Mouse (Mus musculus) limb, embryonic 15.5 days (tissue): ENCODE results near the gene Tcstv3. TPM values are rescaled to one million over a fixed set of nuclear protein-coding genes. Genes with fewer than 3 reads are reported as not detected.
"Not testable (repeated sequence)": the region's sequence is repeated elsewhere in the genome, so short reads cannot be mapped to it uniquely, and the experiment has no call there.

ENCODE experiments used
- ATAC-seq: fragments of 200-750 bp; cut with Nextera tagmentation; 2 replicates; pipeline ENCODE4 v1.8.0; 2017; ENCODE audit warnings: low read depth, moderate TSS enrichment; ENCODE audit not compliant: insufficient number of reproducible peaks, low FRiP score, low TSS enrichment
- H3K27ac ChIP-seq: fragments of 300-500 bp; sonication (generic); 2 replicates; pipeline ENCODE4 v1.5.1; 2015; ENCODE audit warnings: moderate library complexity, mild to moderate bottlenecking, inconsistent platforms
- H3K27me3 ChIP-seq: fragments of 300-500 bp; sonication (generic); 2 replicates; pipeline ENCODE4 v1.6.1; 2015; ENCODE audit warnings: inconsistent platforms
- H3K36me3 ChIP-seq: fragments of 300-500 bp; sonication (generic); 2 replicates; pipeline ENCODE4 v1.6.1; 2015; ENCODE audit warnings: inconsistent platforms
- H3K4me1 ChIP-seq: fragments of 300-500 bp; sonication (generic); 2 replicates; pipeline ENCODE4 v1.6.1; 2015; ENCODE audit warnings: inconsistent platforms
- H3K4me2 ChIP-seq: fragments of 300-500 bp; sonication (generic); 2 replicates; pipeline ENCODE4 v1.6.1; 2015; ENCODE audit warnings: mild to moderate bottlenecking, inconsistent platforms
- H3K4me3 ChIP-seq: fragments of 300-500 bp; sonication (generic); 2 replicates; pipeline ENCODE4 v1.5.1; 2015; ENCODE audit warnings: mild to moderate bottlenecking, inconsistent platforms
- H3K9ac ChIP-seq: fragments of 300-500 bp; sonication (generic); 2 replicates; pipeline ENCODE4 v1.6.1; 2015; ENCODE audit warnings: inconsistent platforms
- H3K9me3 ChIP-seq: fragments of 300-500 bp; sonication (generic); 2 replicates; pipeline ENCODE4 v1.6.1; 2016; ENCODE audit warnings: inconsistent platforms
- WGBS: fragments of 180-500 bp; shearing (Covaris S2); methylation state at CpG from one replicate; pipeline ENCODE4 v1.1.7; 2015; 5-methylcytosine and 5-hydroxymethylcytosine counted together
- polyA plus RNA-seq: library from polyadenylated mRNA; unstranded; fragments of >200 nt; fragmentation: Nextera tagmentation; extraction: Ambion mirVana; gene quantifications from 2 replicates; pipeline ENCODE4 v1.2.1, GENCODE M21; 2015

Gene Tcstv3
- not detected in 2 replicates for polyA plus RNA-seq

GRCm38 (mm10) chr13:120316578-120316977 is at the start of gene Tcstv3:
Gene Tcstv3 (plus strand): TSS chr13:120316878.
- ATAC-seq, H3K27me3 ChIP-seq, H3K9me3 ChIP-seq, H3K4me3 ChIP-seq, H3K9ac ChIP-seq, H3K4me2 ChIP-seq, H3K27ac ChIP-seq, H3K36me3 ChIP-seq, H3K4me1 ChIP-seq: not testable (repeated sequence)
- 65% methylated on average over 3 of the region's 3 CpGs for WGBS

- not testable (repeated sequence) for H3K27me3 ChIP-seq, H3K36me3 ChIP-seq, H3K27ac ChIP-seq, H3K4me3 ChIP-seq, H3K4me2 ChIP-seq, H3K4me1 ChIP-seq, H3K9me3 ChIP-seq, ATAC-seq, H3K9ac ChIP-seq
- WGBS: 21% methylated on average over 2 of the region's 2 CpGs
These were observed 38.8 kb upstream of the Tcstv3 start for GRCm38 (mm10) chr13:120277837-120278236.

DNA sequence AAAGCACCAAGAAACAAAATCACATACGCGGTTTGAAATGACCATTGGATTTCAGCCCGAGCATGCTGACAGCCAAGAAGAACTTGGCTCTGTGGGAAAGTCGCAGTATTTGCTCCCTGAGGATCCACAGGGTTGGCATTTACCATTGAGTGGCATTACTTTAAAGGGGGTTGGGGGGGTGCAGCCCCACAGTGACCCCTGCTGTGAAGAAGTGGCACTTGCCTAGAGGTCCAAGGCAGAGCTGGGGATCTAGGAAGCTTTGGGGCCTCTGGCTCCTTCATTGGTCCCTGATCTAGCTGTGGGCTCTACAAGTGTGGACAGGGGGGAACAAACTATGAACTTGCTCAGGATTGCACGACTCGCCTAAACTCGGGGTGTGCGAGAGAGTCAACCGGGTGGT is 37.9 kb upstream of the Tcstv3 start:
- H3K27me3 ChIP-seq: no peaks in the 10 kb centered on the region
- ATAC-seq: no peak
- 88% methylated on average over 9 of the region's 9 CpGs for WGBS
- H3K4me2 ChIP-seq: no peak overlapping the region
- no peak overlapping the region for H3K27ac ChIP-seq
- H3K9me3 ChIP-seq: no peaks in the 10 kb centered on the region
- H3K4me1 ChIP-seq: no peaks in the 10 kb centered on the region
- no peak overlapping the region for H3K4me3 ChIP-seq
- H3K9ac ChIP-seq: no peak overlapping the region
- H3K36me3 ChIP-seq: no peaks in the 10 kb centered on the region

- Histone ChIP-seq H3K9me3 (no peaks in the 10 kb centered on the region), H3K36me3 (no peaks in the 10 kb centered on the region), H3K4me3 (no peak overlapping the region), H3K27ac (no peak overlapping the region), H3K9ac (no peak overlapping the region), H3K4me2 (no peak overlapping the region), H3K4me1 (no peaks in the 10 kb centered on the region), H3K27me3 (no peaks in the 10 kb centered on the region)
- no peak for ATAC-seq
- 47% methylated on average over 1 of the region's 1 CpGs for WGBS
These were observed 17.3 kb upstream of the Tcstv3 start for GRCm38 (mm10) chr13:120299324-120299894.

DNA sequence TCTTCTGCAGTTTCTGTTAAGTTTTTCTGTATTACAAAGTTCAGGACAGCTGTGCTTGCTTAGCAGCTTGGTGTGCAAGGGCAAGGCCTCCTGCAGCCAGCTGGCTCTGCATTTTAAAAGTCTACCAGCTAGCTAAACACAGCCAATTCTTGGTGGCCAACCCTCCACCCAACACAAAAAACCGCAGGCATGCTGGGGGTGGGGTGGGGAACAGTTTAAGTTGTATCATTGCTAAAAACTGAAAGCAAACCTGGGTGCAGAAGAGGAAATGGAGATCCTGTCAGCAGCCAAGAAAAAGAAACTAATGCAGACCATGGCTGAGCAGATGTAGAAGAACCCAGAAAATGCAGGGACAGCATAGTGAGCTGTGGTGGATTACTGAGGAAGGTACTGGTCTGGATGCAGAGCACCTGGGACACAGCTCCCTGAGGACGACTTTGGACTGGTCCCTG is 16.7 kb upstream of the Tcstv3 start, which contains the start of gene BC147527:
TSS of gene BC147527 (plus strand) at position 402 of the 452 bp plus-strand sequence.
- Histone ChIP-seq H3K36me3 (no peaks in the 10 kb centered on the region), H3K4me1 (no peaks in the 10 kb centered on the region), H3K27ac (no peak within 1 kb of the TSS), H3K9ac (no peak within 1 kb of the TSS), H3K4me3 (no peak within 1 kb of the TSS), H3K4me2 (no peak within 1 kb of the TSS), H3K27me3 (no peaks in the 10 kb centered on the region), H3K9me3 (no peaks in the 10 kb centered on the region)
- WGBS: 43% methylated on average over 2 of the region's 2 CpGs
- no peak for ATAC-seq

DNA sequence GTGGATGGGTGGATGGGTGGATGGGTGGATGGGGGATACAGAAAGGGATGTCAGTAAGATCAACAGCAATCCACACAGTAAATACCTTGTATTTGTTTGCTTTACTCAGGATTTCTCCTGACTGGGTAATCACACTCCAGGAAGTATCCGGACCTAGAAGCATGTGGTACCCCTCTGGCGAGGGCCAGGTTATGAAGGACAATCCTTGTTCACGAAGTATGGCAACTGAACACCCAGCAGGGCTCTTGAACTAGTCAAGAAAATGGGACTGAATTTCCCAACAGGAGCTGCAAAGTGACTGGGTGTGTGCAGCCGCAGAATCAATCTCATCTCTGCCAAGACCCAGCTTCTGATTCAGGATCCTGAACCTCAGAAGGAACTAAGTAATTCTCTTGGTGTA is 15.8 kb upstream of the Tcstv3 start:
- Histone ChIP-seq H3K27ac (no peak overlapping the region), H3K27me3 (no peaks in the 10 kb centered on the region), H3K4me3 (no peak overlapping the region), H3K9ac (no peak overlapping the region), H3K4me1 (no peaks in the 10 kb centered on the region), H3K9me3 (no peaks in the 10 kb centered on the region), H3K4me2 (no peak overlapping the region), H3K36me3 (no peaks in the 10 kb centered on the region)
- ATAC-seq: no peak
- WGBS: 76% methylated on average over 4 of the region's 4 CpGs

GRCm38 (mm10) chr13:120310749-120311148 is 5.9 kb upstream of the Tcstv3 start:
- H3K36me3 ChIP-seq: no peaks in the 10 kb centered on the region
- WGBS: 57% methylated on average over 4 of the region's 4 CpGs
- H3K4me3 ChIP-seq: no peak overlapping the region
- no peak overlapping the region for H3K4me2 ChIP-seq
- no peak for ATAC-seq
- no peak overlapping the region for H3K9ac ChIP-seq
- H3K4me1 ChIP-seq: no peaks in the 10 kb centered on the region
- no peak overlapping the region for H3K27ac ChIP-seq
- no peaks in the 10 kb centered on the region for H3K27me3 ChIP-seq
- H3K9me3 ChIP-seq: no peaks in the 10 kb centered on the region

- H3K27me3 ChIP-seq: no peaks in the 10 kb centered on the region
- no peaks in the 10 kb centered on the region for H3K9me3 ChIP-seq
- 43% methylated on average over 14 of the region's 14 CpGs for WGBS
- H3K9ac ChIP-seq: no peak overlapping the region
- H3K27ac ChIP-seq: no peak overlapping the region
- ATAC-seq: no peak
- H3K36me3 ChIP-seq: no peaks in the 10 kb centered on the region
- H3K4me1 ChIP-seq: no peaks in the 10 kb centered on the region
- no peak overlapping the region for H3K4me3 ChIP-seq
- H3K4me2 ChIP-seq: no peak overlapping the region
These were observed 3.1 kb upstream of the Tcstv3 start for GRCm38 (mm10) chr13:120313584-120313983.

- H3K4me1 ChIP-seq: no peaks in the 10 kb centered on the region
- H3K27ac ChIP-seq: no peak overlapping the region
- H3K27me3 ChIP-seq: no peaks in the 10 kb centered on the region
- no peak overlapping the region for H3K4me2 ChIP-seq
- ATAC-seq: no peak
- H3K36me3 ChIP-seq: no peaks in the 10 kb centered on the region
- no peak overlapping the region for H3K4me3 ChIP-seq
- H3K9me3 ChIP-seq: no peaks in the 10 kb centered on the region
- WGBS: 66% methylated on average over 3 of the region's 3 CpGs
- no peak overlapping the region for H3K9ac ChIP-seq
These were observed 3.5 kb downstream of the Tcstv3 start for GRCm38 (mm10) chr13:120320183-120320582.

GRCm38 (mm10) chr13:120320721-120321120 is 4.0 kb downstream of the Tcstv3 start:
- no peak overlapping the region for H3K9ac ChIP-seq
- 96% methylated on average over 1 of the region's 1 CpGs for WGBS

More at GRCm38 (mm10) chr13:120320721-120321120, 4.0 kb downstream of the Tcstv3 start:
- H3K9me3 ChIP-seq: no peaks in the 10 kb centered on the region
- H3K4me1 ChIP-seq: no peaks in the 10 kb centered on the region
- H3K36me3 ChIP-seq: no peaks in the 10 kb centered on the region
- no peak overlapping the region for H3K4me3 ChIP-seq
- no peak for ATAC-seq
- no peak overlapping the region for H3K27ac ChIP-seq
- H3K4me2 ChIP-seq: no peak overlapping the region
- no peaks in the 10 kb centered on the region for H3K27me3 ChIP-seq

Other genes starting within 250 kb of the Tcstv3 start
- not detected in 2 replicates for gene Gm20767, start 176.6 kb upstream of the Tcstv3 start, polyA plus RNA-seq
- gene Gm21818, start 144.4 kb upstream of the Tcstv3 start, polyA plus RNA-seq: not detected in 2 replicates
- gene Gm21762, start 100.9 kb upstream of the Tcstv3 start, polyA plus RNA-seq: not detected in 2 replicates
- not detected in 2 replicates for gene Gm21731, start 77.8 kb upstream of the Tcstv3 start, polyA plus RNA-seq
- gene AF067061, start 53.8 kb upstream of the Tcstv3 start, polyA plus RNA-seq: not detected in 2 replicates
- gene BC147527, start 16.5 kb upstream of the Tcstv3 start, polyA plus RNA-seq: 0.14 and 0.35 TPM in 2 replicates